Mouse (Mus musculus): ENCODE measurements at regions not wholly inside any gene's neighbourhood (a gene's known extent, or its start where the extent isn't known, plus 50 kb on each side); places are given as distances from the start of the nearest gene placed in this dataset.

GRCm38 (mm10) chr9:101612971-101613370, 248.7 kb upstream of the 9630041A04Rik start:
- no peaks in the 10 kb centered on the region for H3K36me3 ChIP-seq (ENCODE audit: control insufficient read depth, insufficient read depth, low read length, poor library complexity, severe bottlenecking)
- DNase-seq (ENCODE audit: low read depth, low spot score): no peak
- H3K27me3 ChIP-seq (ENCODE audit: control insufficient read depth, insufficient read depth, low read length, poor library complexity, severe bottlenecking): no peaks in the 10 kb centered on the region

DNA sequence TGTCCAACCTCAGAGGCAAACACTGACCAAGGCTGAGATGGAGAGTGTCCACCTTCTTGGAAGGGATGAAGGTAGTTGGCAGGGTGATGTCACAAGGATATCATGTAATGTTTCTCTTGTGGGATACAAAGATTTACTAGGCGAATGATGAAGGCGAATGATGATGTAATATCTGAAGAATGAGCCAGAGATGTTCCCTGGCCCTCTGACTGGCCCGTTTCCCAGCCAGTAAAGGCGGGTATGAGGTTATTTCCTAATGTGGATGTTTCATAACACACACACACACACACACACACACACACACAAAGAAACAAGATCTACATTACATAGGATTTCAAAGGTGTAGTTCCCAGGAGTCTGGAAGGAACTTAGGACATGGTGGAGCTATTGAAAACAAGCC, 249.1 kb upstream of the 9630041A04Rik start:
- H3K27me3 ChIP-seq (ENCODE audit: control insufficient read depth, insufficient read depth, low read length, poor library complexity, severe bottlenecking): no peaks in the 10 kb centered on the region
- no peak for DNase-seq (ENCODE audit: low read depth, low spot score)
- H3K36me3 ChIP-seq (ENCODE audit: control insufficient read depth, insufficient read depth, low read length, poor library complexity, severe bottlenecking): no peaks in the 10 kb centered on the region

GRCm38 (mm10) chr9:101611481-101611880, 250.2 kb upstream of the 9630041A04Rik start:
- DNase-seq (ENCODE audit: low read depth, low spot score): no peak
- Histone ChIP-seq H3K36me3 (ENCODE audit: control insufficient read depth, insufficient read depth, low read length, poor library complexity, severe bottlenecking) (no peaks in the 10 kb centered on the region), H3K27me3 (ENCODE audit: control insufficient read depth, insufficient read depth, low read length, poor library complexity, severe bottlenecking) (no peaks in the 10 kb centered on the region)

DNA sequence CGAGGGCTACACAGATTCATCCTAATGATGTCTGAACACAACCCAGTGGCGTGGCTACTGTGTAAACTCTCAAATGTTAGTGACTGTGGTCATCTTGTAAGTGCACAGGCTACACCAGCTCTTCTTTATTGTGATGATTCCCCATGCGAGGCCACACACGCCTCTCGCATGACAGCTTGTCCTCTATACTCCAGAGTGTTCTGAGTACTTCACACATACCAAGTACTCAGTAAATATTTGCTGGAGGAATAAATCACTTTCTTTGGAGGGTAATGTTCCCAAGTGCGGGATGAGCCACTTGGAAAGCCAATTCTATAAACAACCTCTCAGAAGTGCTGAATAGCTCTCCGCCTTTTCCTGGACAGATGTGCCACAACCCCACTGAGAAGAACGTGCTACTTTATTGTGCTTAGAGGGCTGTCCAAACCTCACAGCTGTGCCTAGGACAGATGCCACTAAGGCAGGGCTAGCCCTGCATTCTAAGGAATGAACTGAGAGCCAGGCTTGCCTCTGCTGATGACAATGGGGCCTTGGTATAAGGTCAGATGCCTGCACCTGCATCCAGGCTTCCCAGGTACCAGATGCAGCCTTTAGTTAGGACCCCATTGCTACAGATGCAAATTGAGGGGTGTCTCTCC, 250.7 kb upstream of the 9630041A04Rik start:
- H3K36me3 ChIP-seq (ENCODE audit: control insufficient read depth, insufficient read depth, low read length, poor library complexity, severe bottlenecking): no peaks in the 10 kb centered on the region
- no peak for DNase-seq (ENCODE audit: low read depth, low spot score)
- no peaks in the 10 kb centered on the region for H3K27me3 ChIP-seq (ENCODE audit: control insufficient read depth, insufficient read depth, low read length, poor library complexity, severe bottlenecking)

- no peaks in the 10 kb centered on the region for H3K36me3 ChIP-seq (ENCODE audit: control insufficient read depth, insufficient read depth, low read length, poor library complexity, severe bottlenecking)
- no peaks in the 10 kb centered on the region for H3K27me3 ChIP-seq (ENCODE audit: control insufficient read depth, insufficient read depth, low read length, poor library complexity, severe bottlenecking)
- no peak for DNase-seq (ENCODE audit: low read depth, low spot score)
These were observed 251.3 kb upstream of the 9630041A04Rik start for GRCm38 (mm10) chr9:101610338-101610737.

DNA sequence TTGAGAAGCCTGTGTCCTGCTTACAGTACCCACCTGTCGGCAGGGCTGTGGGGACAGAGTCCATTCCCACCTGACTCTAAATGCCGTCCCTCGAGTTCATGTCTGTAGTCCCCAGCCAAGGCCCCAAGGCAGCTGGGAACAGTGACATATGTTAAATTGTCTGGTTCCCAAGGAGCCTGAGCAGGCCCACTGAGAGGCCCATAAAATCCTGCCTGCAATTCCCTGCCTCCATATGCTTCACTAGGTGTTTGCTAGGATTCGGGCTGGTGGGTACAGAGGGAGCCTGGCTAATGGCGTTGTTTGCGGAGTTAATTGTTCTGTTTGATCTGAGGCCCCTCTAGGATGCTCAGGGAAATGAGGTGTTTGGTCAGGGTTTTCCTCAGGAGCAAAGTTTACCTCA, 258.8 kb upstream of the 9630041A04Rik start:
- Histone ChIP-seq H3K27me3 (ENCODE audit: control insufficient read depth, insufficient read depth, low read length, poor library complexity, severe bottlenecking) (no peaks in the 10 kb centered on the region), H3K36me3 (ENCODE audit: control insufficient read depth, insufficient read depth, low read length, poor library complexity, severe bottlenecking) (no peaks in the 10 kb centered on the region)
- no peak for DNase-seq (ENCODE audit: low read depth, low spot score)

- no peaks in the 10 kb centered on the region for H3K27me3 ChIP-seq (ENCODE audit: control insufficient read depth, insufficient read depth, low read length, poor library complexity, severe bottlenecking)
- no peak for DNase-seq (ENCODE audit: low read depth, low spot score)
These were observed 264.7 kb upstream of the 9630041A04Rik start for GRCm38 (mm10) chr9:101596898-101597297.

DNA sequence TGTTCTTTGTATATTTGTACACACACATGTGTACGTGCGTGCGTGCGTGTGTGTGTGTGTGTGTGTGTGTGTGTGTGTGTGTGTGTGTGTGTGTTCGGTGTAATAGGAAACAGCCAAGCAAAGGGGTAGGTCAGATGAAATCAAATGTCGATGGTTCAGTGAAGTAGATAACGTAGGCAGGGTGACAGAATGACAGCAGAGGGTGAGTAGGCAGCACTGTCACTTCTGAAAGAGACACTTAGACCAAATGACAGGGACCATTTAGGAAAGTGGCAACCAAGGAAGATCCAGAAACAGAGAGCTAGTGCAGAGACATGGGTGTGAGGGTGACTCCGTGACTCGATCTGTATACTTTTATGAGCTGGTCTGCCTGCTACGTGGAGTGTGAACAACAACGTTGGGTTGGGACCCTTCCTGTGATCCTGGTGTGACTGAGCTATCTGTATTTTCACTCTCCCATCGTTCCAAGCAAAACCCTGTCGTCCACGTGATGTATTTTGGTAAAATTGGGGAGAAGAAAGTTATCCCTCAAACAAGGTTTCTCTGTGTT, 266.5 kb upstream of the 9630041A04Rik start:
- H3K36me3 ChIP-seq (ENCODE audit: control insufficient read depth, insufficient read depth, low read length, poor library complexity, severe bottlenecking): no peaks in the 10 kb centered on the region
- no peak for DNase-seq (ENCODE audit: low read depth, low spot score)
- H3K27me3 ChIP-seq (ENCODE audit: control insufficient read depth, insufficient read depth, low read length, poor library complexity, severe bottlenecking): no peaks in the 10 kb centered on the region

More at GRCm38 (mm10) chr9:101596898-101597297, 264.7 kb upstream of the 9630041A04Rik start:
- no peaks in the 10 kb centered on the region for H3K36me3 ChIP-seq (ENCODE audit: control insufficient read depth, insufficient read depth, low read length, poor library complexity, severe bottlenecking)

DNA sequence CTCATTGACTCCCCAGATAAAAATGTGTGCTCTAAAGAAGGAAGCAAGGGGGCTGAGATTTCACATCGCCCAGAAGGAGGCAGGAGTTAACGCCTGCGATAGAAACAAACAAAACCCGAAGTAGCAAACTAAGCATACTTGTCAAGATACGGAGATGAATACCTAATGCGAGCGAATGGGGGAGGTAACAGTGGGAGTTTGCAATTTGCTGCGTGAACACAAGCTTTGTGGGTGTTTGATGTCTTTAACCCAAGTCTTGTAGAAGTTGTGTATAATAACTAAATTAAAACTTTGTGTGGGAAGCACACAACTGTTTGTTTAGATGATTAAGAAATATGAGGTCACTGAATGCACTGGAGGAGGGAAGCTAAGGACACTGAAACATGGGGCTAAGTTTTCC, 269.0 kb upstream of the 9630041A04Rik start:
- DNase-seq (ENCODE audit: low read depth, low spot score): no peak
- H3K27me3 ChIP-seq (ENCODE audit: control insufficient read depth, insufficient read depth, low read length, poor library complexity, severe bottlenecking): no peaks in the 10 kb centered on the region
- no peaks in the 10 kb centered on the region for H3K36me3 ChIP-seq (ENCODE audit: control insufficient read depth, insufficient read depth, low read length, poor library complexity, severe bottlenecking)

DNA sequence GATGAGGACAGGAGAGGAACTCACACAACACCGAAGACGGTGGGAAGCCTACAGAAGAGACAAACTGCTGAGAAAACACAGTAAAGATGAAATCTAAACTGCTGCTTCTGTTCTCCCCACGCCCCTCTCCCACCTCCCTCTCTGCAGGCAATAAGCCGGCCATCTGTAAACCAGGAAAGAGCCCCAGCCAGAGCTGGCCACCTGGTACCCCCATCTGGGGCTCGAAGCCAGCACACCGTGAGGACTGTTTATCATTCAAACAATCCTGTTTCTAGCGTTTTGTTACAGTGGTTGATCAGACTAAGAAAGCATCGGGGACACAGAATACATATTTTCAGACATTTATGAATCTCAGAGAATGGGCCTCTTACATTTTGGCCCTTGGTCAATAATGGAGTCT, 270.0 kb upstream of the 9630041A04Rik start:
- no peaks in the 10 kb centered on the region for H3K27me3 ChIP-seq (ENCODE audit: control insufficient read depth, insufficient read depth, low read length, poor library complexity, severe bottlenecking)
- no peak for DNase-seq (ENCODE audit: low read depth, low spot score)
- no peaks in the 10 kb centered on the region for H3K36me3 ChIP-seq (ENCODE audit: control insufficient read depth, insufficient read depth, low read length, poor library complexity, severe bottlenecking)

DNA sequence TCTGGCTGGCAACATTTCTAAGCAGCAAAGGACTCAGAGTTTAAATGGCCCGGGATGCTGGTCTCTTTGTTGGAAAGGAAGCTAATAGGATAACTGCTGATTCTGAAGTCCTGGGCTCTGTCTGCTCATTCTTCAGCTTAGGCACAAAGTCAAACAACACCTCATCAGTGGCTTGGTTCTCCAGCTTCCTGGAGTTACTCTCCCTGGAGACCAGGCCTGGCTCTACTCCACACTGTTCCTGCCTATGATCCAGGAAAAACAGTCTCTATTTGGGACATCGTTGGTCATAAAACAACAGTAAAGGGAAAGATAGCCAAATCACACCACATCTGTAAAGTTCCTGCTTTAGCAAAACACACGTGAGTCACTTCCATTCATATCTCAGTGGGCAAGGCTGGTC, 271.3 kb upstream of the 9630041A04Rik start:
- Histone ChIP-seq H3K36me3 (ENCODE audit: control insufficient read depth, insufficient read depth, low read length, poor library complexity, severe bottlenecking) (no peaks in the 10 kb centered on the region), H3K27me3 (ENCODE audit: control insufficient read depth, insufficient read depth, low read length, poor library complexity, severe bottlenecking) (no peaks in the 10 kb centered on the region)
- DNase-seq (ENCODE audit: low read depth, low spot score): no peak

DNA sequence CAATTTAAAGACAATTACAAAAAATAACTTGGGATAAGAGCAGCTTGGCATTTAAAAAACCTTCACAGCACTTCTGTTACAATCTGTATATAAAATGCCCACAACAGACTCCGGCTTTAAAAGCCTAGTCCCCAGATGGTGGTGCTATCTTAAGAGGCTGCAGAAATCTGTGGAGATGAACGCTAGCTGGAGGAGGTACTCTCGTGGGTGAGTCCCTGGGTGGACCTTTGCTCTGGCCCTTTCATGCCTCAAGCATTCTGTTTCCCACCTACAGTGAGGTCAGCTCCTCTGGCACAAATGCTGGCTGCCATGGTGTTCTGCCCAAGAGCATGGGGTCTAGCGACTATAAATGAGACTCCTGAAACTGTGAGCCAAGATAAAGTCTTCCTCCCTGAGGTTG, 280.6 kb upstream of the 9630041A04Rik start:
- no peak for DNase-seq (ENCODE audit: low read depth, low spot score)
- H3K36me3 ChIP-seq (ENCODE audit: control insufficient read depth, insufficient read depth, low read length, poor library complexity, severe bottlenecking): no peaks in the 10 kb centered on the region
- no peaks in the 10 kb centered on the region for H3K27me3 ChIP-seq (ENCODE audit: control insufficient read depth, insufficient read depth, low read length, poor library complexity, severe bottlenecking)

DNA sequence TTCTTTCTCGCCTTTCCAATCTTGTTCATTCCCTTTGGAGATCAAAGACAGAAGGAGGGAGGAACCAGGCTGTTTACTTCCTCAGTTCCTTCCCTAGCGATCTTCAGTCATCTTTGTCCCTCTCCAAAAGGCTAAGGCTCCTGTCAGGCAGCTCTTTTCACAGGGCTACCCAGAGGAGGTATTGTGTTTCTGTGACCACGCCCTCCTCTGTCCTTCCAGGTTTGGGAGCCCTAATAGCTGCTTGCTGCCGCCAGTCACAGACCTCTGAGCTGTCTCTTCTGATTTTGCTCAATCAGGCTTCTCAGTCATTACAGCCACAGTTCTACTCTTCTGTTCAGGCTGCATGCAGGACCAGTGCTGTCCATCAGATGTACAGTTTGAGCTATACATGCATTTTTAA, 290.9 kb upstream of the 9630041A04Rik start:
- no peaks in the 10 kb centered on the region for H3K27me3 ChIP-seq (ENCODE audit: control insufficient read depth, insufficient read depth, low read length, poor library complexity, severe bottlenecking)
- no peak for DNase-seq (ENCODE audit: low read depth, low spot score)
- H3K36me3 ChIP-seq (ENCODE audit: control insufficient read depth, insufficient read depth, low read length, poor library complexity, severe bottlenecking): no peaks in the 10 kb centered on the region

GRCm38 (mm10) chr9:101563196-101563595, 298.4 kb upstream of the 9630041A04Rik start:
- Histone ChIP-seq H3K27me3 (ENCODE audit: control insufficient read depth, insufficient read depth, low read length, poor library complexity, severe bottlenecking) (no peaks in the 10 kb centered on the region), H3K36me3 (ENCODE audit: control insufficient read depth, insufficient read depth, low read length, poor library complexity, severe bottlenecking) (no peaks in the 10 kb centered on the region)
- no peak for DNase-seq (ENCODE audit: low read depth, low spot score)

DNA sequence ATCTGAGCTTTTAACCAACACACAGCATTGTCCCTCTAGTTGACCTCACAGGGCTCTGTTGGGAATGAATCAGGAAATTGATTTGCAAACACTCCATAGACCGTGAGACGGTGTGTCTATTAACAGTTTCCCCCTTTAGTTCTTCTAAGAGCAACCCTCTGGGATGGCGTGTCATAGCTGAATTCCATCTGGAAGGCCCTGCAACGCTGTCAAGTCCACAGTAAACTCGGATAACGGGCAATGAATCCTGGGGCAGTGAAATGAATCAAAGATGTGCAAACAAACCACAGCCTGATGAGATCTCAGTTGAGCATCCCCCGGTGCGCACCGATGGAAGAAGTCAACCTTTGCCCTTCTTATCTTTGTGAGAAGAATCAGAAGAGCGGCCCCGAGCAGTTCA, 302.3 kb upstream of the 9630041A04Rik start:
- DNase-seq (ENCODE audit: low read depth, low spot score): no peak
- H3K36me3 ChIP-seq (ENCODE audit: control insufficient read depth, insufficient read depth, low read length, poor library complexity, severe bottlenecking): no peaks in the 10 kb centered on the region
- H3K27me3 ChIP-seq (ENCODE audit: control insufficient read depth, insufficient read depth, low read length, poor library complexity, severe bottlenecking): no peaks in the 10 kb centered on the region

All from splenic B cell, adult 2 months (primary cell).